Mouse (Mus musculus) left cerebral cortex, adult 6 months (tissue): ENCODE measurements around the gene Enam. TPM values are rescaled to one million over a fixed set of nuclear protein-coding genes. Genes with fewer than 3 reads are reported as not detected.

ENCODE experiments used
- long read RNA-seq, 2 experiments: library from polyadenylated mRNA; unstranded; transcript quantifications; one replicate each; pipeline ENCODE4 v2.0.0; 2019 to 2020
- polyA plus RNA-seq: library from polyadenylated mRNA; unstranded; fragments of <200 nt; fragmentation: Nextera tagmentation; gene quantifications from 2 replicates; pipeline ENCODE4 v1.2.3, GENCODE M21; 2021

Enam gene
- polyA plus RNA-seq = not detected in 2 replicates
- long read RNA-seq, experiment 1 = 0 reads
- long read RNA-seq, experiment 2 = 0 reads

DNA sequence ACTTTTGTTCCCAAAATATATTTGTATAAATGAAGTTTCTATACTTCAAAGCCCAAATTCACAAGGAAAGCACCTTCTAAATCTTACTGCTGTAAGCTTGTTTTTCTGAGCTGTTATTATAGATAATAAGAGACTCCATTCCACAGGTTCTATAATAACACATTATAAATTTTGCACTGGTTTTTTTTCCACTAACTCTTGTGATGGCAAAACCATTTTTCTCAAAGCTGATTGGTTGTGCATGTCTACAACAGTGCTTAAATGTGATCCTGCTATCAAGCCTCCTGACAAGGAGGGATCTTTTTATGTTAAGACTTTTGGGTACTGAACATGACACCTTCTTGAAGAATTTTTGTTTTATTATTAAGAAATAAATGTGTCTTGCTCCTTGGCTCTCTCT is at the start of gene Enam:
Gene Enam (plus strand): TSS at position 301 of the 400 bp plus-strand sequence.

DNA sequence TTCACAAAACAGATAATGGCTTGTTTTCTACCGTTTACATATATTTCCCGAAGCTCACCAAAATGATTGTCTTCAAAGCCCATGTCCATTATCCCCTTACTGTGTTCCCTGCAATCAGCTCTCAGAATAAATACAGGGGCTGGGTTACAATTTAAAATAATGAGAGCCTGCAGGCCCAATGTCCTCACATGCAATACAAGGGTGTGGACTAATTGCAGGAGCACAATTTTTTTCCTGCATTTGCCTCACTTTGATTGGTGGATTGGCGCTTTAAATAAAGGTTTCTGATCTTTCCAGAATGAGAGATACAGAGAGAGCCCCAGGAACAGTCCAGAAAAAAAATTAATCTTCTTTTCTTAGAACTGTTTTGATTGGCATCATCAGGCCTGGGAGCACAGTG is 32.1 kb upstream of the Enam start, which contains the start of gene Ambn:
Gene Ambn (plus strand): TSS at position 301 of the 400 bp plus-strand sequence.

DNA sequence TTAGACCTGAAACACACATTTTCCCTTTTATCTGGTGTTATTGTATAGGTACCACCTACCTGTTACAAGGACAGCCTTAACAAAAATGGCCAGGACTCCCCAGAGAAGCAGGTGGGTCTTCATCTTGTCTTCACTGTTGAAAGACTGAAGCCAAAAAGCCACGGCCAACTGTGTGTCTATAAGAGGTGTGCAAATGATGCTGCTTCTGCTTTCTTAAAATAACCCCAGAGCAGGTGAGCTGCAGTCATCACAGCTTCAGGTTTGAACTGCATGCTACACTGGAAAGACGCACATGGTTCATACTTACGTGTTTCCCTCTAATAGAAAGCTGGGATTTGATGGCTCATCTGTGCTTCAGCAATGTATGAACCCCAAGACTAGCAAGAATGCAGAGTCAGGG is 39.9 kb downstream of the Enam start, which contains the start of gene Jchain:
Gene Jchain (minus strand): TSS at position 235 of the 400 bp plus-strand sequence.

DNA sequence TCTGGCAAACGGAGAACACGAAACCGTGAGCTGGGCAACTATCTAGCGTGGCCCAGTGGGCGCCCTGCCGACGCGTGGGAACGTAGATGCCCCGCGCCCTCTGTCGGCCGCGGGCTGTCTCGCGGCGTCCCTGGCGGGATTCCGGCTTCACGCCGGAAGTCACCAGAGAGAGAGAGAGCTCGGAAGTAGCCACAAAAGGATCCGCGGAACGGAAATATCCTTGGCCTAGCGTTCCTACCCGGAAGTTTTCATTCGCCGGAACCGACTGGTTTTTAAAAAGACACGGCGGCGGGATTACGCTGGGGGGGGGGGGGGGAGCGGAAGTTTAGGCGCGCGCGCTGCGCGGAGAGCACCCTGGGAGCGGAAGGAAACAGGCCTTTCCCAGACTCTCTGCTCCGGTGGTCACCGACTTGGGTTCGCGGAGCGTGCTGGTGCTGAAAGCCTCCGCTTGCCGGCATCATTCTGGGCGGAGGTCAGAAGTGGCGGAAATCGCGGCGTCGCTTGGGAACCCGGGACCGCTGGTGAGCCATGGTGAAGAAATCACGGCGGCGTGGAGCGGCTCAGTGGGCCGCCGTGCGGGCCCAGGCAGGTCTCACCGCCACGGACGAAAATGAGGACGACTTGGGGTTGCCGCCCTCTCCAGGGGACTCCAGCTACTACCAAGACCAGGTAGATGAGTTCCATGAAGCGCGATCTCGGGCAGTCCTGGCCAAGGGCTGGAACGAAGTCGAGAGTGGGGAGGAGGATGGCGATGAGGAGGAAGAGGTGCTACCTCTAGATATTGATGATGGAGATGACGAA is 66.5 kb downstream of the Enam start, which contains the start of gene Utp3:
Gene Utp3 (plus strand): TSS at position 377 of the 801 bp plus-strand sequence.

Other genes with a start within 250 kb of the Enam start
- gene Gm7714, start 219.1 kb upstream of the Enam start, polyA plus RNA-seq = not detected in 2 replicates
- not detected in 2 replicates for gene Prol1, start 170.7 kb upstream of the Enam start, polyA plus RNA-seq
- not detected in 2 replicates for gene Amtn, start 111.9 kb upstream of the Enam start, polyA plus RNA-seq
- not detected in 2 replicates for gene Ambn, start 32.0 kb upstream of the Enam start, polyA plus RNA-seq
- 0.23 and 1.2 TPM in 2 replicates for gene Jchain, start 39.9 kb downstream of the Enam start, polyA plus RNA-seq
- gene Utp3, start 66.5 kb downstream of the Enam start, polyA plus RNA-seq = 33.1 and 38.3 TPM in 2 replicates
- gene Rufy3, start 77.1 kb downstream of the Enam start, polyA plus RNA-seq = 64.8 and 73.9 TPM in 2 replicates
- 61.9 and 93.0 TPM in 2 replicates for gene Grsf1, start 188.2 kb downstream of the Enam start, polyA plus RNA-seq
- gene Mob1b, start 232.9 kb downstream of the Enam start, polyA plus RNA-seq = 5.0 and 6.4 TPM in 2 replicates